Mouse (Mus musculus): Measurements from ENCODE around the gene Hist1h2bl.
"Not testable (repeated sequence)": the region's sequence is repeated elsewhere in the genome, so short reads cannot be mapped to it uniquely, and the experiment has no call there.

DNA sequence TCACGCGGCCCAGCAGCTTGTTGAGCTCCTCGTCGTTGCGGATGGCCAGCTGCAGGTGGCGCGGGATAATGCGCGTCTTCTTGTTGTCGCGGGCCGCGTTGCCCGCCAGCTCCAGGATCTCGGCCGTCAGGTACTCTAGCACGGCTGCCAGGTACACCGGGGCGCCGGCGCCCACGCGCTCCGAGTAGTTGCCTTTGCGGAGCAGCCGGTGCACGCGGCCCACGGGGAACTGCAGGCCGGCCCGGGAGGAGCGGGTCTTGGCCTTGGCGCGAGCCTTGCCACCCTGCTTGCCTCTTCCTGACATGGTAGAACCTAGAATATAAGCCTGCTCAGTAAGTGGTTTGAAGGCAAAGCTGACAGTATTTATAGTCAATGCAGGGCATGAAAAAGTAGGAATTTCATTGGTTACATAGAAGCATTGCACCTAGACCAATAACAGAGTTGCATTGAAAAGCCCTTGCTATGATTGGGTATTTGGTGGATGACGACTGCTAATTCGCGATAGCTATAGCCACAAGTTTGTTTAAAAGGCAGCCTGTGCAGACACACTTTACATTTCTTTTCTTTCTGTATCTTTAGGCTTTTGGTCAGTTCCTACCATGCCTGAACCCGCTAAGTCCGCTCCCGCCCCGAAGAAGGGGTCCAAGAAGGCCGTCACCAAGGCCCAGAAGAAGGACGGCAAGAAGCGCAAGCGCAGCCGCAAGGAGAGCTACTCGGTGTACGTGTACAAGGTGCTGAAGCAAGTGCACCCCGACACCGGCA lies 37.8 kb upstream of the Hist1h2bl start, which contains the start of the genes Hist1h2ak and Hist1h2bn:
- TF ChIP-seq CTCF (IDR thresholded peaks at IDR 0.05) (peak; percentile 24; the same call in 1 of the 2 replicates), POLR2A (IDR thresholded peaks at IDR 0.05; ENCODE audit: insufficient read depth, low read depth, low read length) (peak; percentile 61; the same call in 1 of the 2 replicates)
- not testable (repeated sequence) for TF ChIP-seq EP300 (IDR thresholded peaks at IDR 0.05; ENCODE audit: insufficient read depth, low read depth, low read length)
